Mouse (Mus musculus): ENCODE measurements at regions not wholly inside any gene's neighbourhood (a gene's known extent, or its start where the extent isn't known, plus 50 kb on each side); places are given as distances from the start of the nearest gene placed in this dataset.

- Histone ChIP-seq H3K79me3 (ENCODE audit: low read depth) (no peaks in the 10 kb centered on the region), H3ac (ENCODE audit: control insufficient read depth, insufficient read length, low read depth) (no peak overlapping the region), H3K4me3 (ENCODE audit: insufficient read depth, poor library complexity, severe bottlenecking) (no peak overlapping the region), H3K79me2 (ENCODE audit: control insufficient read depth, insufficient read depth) (no peaks in the 10 kb centered on the region), H3K36me3 (ENCODE audit: control insufficient read depth, insufficient read depth) (no peaks in the 10 kb centered on the region), H3K27me3 (ENCODE audit: control insufficient read depth, insufficient read depth, insufficient read length) (no peaks in the 10 kb centered on the region)
- TF ChIP-seq CTCF (IDR thresholded peaks at IDR 0.05; ENCODE audit: control insufficient read depth, insufficient read depth, insufficient read length) = no peak
- TF ChIP-seq USF1 (IDR thresholded peaks at IDR 0.05; ENCODE audit: low read depth) = no peak
- no peak for TF ChIP-seq MYOD1 (IDR thresholded peaks at IDR 0.05; ENCODE audit: control insufficient read depth, insufficient read length, low read depth)
- TF ChIP-seq MYOG (IDR thresholded peaks at IDR 0.05; ENCODE audit: control insufficient read depth, extremely low read depth, insufficient read length) = no peak
- no peak for TF ChIP-seq CEBPB (IDR thresholded peaks at IDR 0.05; ENCODE audit: low read depth)
- TF ChIP-seq FOSL1 (IDR thresholded peaks at IDR 0.05; ENCODE audit: insufficient read depth, low read length, poor library complexity, severe bottlenecking) = no peak
- no peak for TF ChIP-seq MAX (IDR thresholded peaks at IDR 0.05)
Observed at GRCm38 (mm10) chr10:8944586-8944985, 58.7 kb upstream of the Sash1 start.

DNA sequence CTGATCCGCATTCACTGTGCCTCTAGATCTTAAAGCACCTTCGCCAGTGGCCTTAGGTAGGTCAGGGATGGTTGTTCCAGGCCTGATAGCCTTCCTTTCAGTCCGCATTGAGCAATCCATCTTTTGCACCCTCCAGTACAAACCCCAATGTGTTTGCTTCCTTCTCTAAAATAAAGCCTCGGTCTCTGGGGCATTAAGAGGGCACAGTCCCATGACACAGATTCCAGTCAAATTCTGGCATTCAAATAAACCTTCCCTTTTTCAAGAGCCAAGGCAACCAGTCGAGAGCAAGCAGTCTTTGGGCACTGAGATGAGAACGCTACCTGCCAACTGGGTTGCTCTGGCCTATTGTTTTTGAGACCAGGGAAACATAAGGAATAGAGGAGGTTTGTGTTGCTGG, 57.8 kb upstream of the Sash1 start:
- H3ac ChIP-seq (ENCODE audit: control insufficient read depth, insufficient read length, low read depth) = no peak overlapping the region
- TF ChIP-seq MYOG (IDR thresholded peaks at IDR 0.05; ENCODE audit: control insufficient read depth, extremely low read depth, insufficient read length) (no peak), FOSL1 (IDR thresholded peaks at IDR 0.05; ENCODE audit: insufficient read depth, low read length, poor library complexity, severe bottlenecking) (no peak), CEBPB (IDR thresholded peaks at IDR 0.05; ENCODE audit: low read depth) (no peak), MAX (IDR thresholded peaks at IDR 0.05) (no peak), MYOD1 (IDR thresholded peaks at IDR 0.05; ENCODE audit: control insufficient read depth, insufficient read length, low read depth) (no peak), USF1 (IDR thresholded peaks at IDR 0.05; ENCODE audit: low read depth) (no peak), CTCF (IDR thresholded peaks at IDR 0.05; ENCODE audit: control insufficient read depth, insufficient read depth, insufficient read length) (no peak)
- H3K36me3 ChIP-seq (ENCODE audit: control insufficient read depth, insufficient read depth) = no peaks in the 10 kb centered on the region
- no peaks in the 10 kb centered on the region for H3K27me3 ChIP-seq (ENCODE audit: control insufficient read depth, insufficient read depth, insufficient read length)
- H3K79me2 ChIP-seq (ENCODE audit: control insufficient read depth, insufficient read depth) = no peaks in the 10 kb centered on the region
- H3K79me3 ChIP-seq (ENCODE audit: low read depth) = no peaks in the 10 kb centered on the region
- H3K4me3 ChIP-seq (ENCODE audit: insufficient read depth, poor library complexity, severe bottlenecking) = no peak overlapping the region

DNA sequence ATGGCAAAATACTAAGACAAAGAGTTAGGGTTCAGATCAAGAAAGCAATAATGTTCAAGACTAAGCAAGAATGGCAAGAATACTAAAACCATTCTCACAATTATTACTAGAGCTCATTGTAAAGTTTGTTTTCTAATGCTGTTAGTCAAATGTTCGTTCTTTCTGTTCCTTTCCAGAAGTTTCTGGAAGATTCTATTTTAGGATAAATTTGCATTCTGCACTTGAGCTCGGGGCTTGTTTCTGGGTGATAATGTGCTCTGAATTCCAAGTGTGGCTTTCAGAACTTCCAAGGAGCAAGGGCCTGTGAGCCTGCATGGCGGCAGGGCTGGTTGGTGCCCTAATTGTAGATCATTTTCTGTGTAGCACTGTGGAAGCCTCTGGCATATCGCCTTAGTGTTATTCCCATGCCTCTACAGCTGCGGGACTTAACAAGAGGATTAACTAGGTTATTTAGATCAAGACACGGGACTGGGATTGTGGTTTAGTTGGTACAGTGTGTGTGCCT, 57.1 kb upstream of the Sash1 start:
- Histone ChIP-seq H3ac (ENCODE audit: control insufficient read depth, insufficient read length, low read depth) (no peak overlapping the region), H3K79me3 (ENCODE audit: low read depth) (no peaks in the 10 kb centered on the region), H3K4me3 (ENCODE audit: insufficient read depth, poor library complexity, severe bottlenecking) (no peak overlapping the region), H3K27me3 (ENCODE audit: control insufficient read depth, insufficient read depth, insufficient read length) (no peaks in the 10 kb centered on the region), H3K36me3 (ENCODE audit: control insufficient read depth, insufficient read depth) (no peaks in the 10 kb centered on the region), H3K79me2 (ENCODE audit: control insufficient read depth, insufficient read depth) (no peaks in the 10 kb centered on the region)
- TF ChIP-seq MYOG (IDR thresholded peaks at IDR 0.05; ENCODE audit: control insufficient read depth, extremely low read depth, insufficient read length) (no peak), CEBPB (IDR thresholded peaks at IDR 0.05; ENCODE audit: low read depth) (no peak), MYOD1 (IDR thresholded peaks at IDR 0.05; ENCODE audit: control insufficient read depth, insufficient read length, low read depth) (no peak), FOSL1 (IDR thresholded peaks at IDR 0.05; ENCODE audit: insufficient read depth, low read length, poor library complexity, severe bottlenecking) (no peak), MAX (IDR thresholded peaks at IDR 0.05) (no peak), USF1 (IDR thresholded peaks at IDR 0.05; ENCODE audit: low read depth) (no peak), CTCF (IDR thresholded peaks at IDR 0.05; ENCODE audit: control insufficient read depth, insufficient read depth, insufficient read length) (no peak)

DNA sequence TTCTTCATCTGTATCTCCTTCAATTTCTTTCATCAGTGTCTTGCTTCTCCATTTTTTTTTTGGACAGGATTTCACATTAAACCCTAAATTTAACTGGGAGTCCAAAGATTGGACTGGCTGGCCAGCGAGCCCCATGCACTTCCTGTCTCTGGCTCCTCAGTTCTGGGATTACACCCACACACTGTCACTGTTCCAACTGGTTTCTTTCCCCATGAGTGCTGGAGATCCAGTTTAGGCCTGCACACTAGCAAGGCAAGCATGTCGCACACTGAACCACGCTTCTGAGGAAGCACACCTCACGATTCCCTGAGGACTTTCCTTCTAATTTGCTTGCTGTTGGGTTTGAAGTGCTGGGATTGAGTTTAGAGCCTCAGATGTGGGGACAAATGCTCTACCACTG, 50.5 kb upstream of the Sash1 start:
- no peaks in the 10 kb centered on the region for H3K27me3 ChIP-seq (ENCODE audit: control insufficient read depth, insufficient read depth, insufficient read length)
- no peak overlapping the region for H3ac ChIP-seq (ENCODE audit: control insufficient read depth, insufficient read length, low read depth)
- H3K36me3 ChIP-seq (ENCODE audit: control insufficient read depth, insufficient read depth) = no peaks in the 10 kb centered on the region
- H3K79me3 ChIP-seq (ENCODE audit: low read depth) = no peaks in the 10 kb centered on the region
- TF ChIP-seq FOSL1 (IDR thresholded peaks at IDR 0.05; ENCODE audit: insufficient read depth, low read length, poor library complexity, severe bottlenecking) = no peak
- TF ChIP-seq MAX (IDR thresholded peaks at IDR 0.05) = no peak
- no peak for TF ChIP-seq MYOG (IDR thresholded peaks at IDR 0.05; ENCODE audit: control insufficient read depth, extremely low read depth, insufficient read length)
- no peak for TF ChIP-seq CTCF (IDR thresholded peaks at IDR 0.05; ENCODE audit: control insufficient read depth, insufficient read depth, insufficient read length)
- no peak for TF ChIP-seq USF1 (IDR thresholded peaks at IDR 0.05; ENCODE audit: low read depth)
- TF ChIP-seq CEBPB (IDR thresholded peaks at IDR 0.05; ENCODE audit: low read depth) = no peak
- no peaks in the 10 kb centered on the region for H3K79me2 ChIP-seq (ENCODE audit: control insufficient read depth, insufficient read depth)
- no peak overlapping the region for H3K4me3 ChIP-seq (ENCODE audit: insufficient read depth, poor library complexity, severe bottlenecking)

All from C2C12 (cell line).